Mouse (Mus musculus): ENCODE results near the gene Dmac2. TPM values are rescaled to one million over a fixed set of nuclear protein-coding genes. Genes with fewer than 3 reads are reported as not detected.

Dmac2 gene
- polyA plus RNA-seq (2012; rRNA removed; ENCODE audit: low replicate concordance), result 100 and 111 TPM in 2 replicates

DNA sequence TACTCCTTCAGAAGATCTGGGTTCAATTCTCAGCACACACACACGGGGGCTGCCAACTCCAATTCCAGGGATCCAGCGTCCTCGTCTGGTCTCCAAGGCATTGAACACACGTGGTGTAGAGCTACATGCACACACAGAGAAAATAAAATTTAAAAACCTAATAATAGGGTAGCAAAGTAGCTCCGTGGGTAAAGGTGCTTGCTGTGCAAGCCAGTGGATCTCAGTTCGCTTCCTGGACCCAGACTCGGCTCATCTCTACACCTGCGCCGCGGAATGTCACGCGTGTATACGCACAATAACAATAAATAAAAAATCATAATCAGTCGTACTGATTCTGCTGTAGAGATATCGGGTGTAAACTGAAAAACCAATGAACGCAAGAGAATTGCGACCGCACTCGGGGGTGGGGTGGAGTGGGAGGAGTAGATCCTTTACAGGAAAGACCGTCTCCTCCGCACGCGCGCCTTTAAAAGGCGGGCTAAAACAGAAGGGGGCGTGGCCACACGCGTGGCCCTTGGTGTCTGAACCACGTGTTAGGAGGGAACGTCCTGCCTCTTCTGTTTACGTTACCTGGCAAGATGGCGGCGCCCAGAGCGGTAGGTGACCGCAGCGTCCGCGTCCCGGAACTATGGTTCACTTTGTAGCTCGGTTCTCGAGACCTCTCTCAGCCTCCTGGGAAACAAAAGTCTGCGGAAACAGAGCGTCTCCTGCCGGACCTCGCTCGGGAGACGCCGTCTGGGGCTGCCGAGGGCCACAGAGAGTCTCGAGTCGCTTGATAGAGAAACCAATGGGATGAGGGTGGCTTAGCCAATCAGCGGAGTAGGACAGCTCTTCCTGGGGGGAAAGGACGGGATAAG lies at the start of gene Dmac2:
Dmac2 (plus strand) TSS at position 550 of the 857 bp plus-strand sequence.

DNA sequence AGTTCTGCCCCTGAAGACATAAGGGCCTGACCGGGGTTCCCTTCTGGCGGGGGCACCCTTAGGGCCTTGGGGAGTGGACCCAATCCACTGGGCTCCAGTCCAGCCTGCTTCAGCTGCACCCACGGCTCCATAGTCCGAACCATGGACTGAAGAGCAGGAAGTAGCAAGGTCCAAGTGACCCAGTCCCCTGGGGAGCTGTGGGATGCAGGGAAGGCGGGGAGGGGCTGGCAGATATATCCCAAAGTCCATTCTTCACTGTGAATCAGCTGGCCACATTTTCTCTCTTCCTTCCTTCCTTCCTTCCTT lies 3.6 kb upstream of the Dmac2 start, which contains the start of gene Erich4:
Erich4 (minus strand) TSS at position 187 of the 306 bp plus-strand sequence.

DNA sequence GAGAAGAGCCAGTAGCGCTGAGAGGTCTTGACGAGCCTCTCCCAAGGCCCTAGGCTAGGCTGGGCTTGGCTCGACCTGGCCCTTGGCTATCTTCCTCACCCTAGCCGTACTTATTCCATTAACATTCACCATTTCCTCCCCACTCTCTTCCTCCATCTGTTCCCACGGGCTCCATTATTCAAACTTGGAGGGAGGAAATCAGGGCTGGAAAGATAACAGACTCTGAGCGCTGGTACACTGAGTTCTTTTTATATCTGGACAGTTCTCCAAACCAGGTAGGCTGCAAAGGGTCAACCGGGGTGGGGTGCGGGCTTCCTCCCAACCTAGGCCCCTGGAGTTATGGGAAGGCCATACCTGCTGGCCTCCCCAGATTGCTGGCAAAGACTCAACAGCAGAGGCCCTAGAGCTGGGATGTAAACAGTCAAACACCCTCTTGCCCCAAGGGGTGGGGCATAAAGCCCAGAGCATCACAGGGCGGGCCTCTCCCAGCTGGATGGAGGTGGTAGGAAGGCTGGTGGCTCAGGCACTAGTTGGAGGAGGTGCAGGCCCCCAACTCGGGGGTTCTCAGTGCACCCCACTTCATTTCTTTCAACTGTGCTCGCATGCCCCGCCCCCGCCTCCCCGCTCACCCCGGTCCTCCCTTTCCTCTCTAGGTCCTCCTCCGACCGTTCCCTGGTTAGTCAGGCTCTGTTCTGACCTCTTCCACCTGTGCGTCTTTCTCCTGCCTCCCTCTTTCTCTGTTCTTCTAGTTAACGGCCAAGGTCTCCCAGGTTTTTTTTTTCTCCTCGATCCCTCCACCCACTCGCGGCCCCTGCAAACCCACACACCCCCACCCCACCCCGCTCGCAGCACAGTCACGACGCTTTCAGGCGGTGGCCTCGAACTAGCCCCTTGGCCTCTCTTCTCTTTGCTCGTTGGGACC lies 7.6 kb downstream of the Dmac2 start, which contains the start of gene B3gnt8:
B3gnt8 (plus strand) TSS at position 146 of the 922 bp plus-strand sequence.

DNA sequence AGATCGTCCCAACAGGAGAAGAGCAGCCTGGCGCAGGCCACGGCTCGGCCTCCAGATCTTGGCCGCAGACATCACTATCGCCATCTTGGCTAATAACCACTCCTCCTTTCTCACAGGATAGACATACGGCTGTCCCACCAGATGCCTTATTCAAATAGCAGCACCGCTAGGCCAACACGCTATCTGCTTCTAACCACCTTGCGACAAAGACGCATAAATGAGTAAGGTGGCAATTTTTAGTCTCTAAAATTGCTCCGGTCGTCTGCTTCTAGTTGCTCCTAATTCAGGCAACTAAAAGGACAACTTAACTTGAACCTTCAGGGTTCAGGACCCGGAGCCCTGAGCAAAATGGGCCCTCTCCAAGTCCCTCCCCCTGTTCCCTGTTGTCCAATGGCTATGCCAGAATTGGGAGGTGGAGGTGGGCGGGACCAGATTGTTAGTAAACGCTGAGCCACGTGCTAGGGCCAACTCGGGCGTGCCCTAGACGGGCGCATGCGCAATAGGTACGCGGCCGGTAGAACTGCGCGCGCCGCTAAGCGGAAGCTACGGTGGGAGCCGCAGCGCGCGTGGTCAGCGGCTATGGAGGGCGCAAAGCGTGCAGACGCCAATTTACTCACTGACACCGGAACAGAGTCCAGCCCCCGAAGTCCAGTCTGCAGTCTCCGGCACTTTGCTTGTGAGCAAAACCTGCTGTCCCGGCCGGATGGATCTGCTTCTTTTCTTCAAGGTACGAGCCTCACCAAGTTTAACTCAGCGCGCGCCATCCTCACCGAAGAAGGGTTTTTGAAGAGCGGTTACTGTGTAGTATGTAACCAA lies 39.7 kb downstream of the Dmac2 start, which contains the start of the genes Bckdha and Exosc5:
Bckdha (minus strand) TSS at position 325 of the 816 bp plus-strand sequence.
Exosc5 (plus strand) TSS at position 508 of the 816 bp plus-strand sequence.

DNA sequence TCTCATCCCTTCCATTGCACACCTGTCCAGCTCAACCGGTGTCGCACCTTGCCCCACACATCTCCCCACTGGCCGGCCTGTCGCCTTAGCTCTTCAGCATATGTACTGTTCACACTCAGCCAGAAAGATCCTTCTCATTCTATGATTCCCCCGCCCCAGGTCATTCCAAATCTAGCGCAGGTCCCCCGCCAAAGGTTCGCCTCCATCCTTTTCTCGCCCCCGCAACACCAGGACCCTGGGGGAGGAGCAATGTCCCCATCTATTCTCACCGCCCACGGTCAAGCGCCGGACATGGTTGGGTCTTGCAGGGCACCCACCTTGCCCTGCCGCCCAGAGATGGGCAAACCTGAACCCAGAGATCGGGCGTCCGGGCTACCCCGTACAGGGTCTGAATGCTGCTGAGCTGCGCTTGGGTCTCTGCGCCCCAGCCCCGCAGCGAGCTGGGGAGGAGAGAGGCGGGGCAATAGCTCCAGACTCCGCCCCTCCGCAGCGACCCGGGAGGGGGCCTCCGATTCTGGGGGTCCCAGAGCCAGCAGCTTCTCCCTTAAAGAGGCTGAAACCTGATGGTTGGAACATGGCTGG lies 55.6 kb downstream of the Dmac2 start, which contains the start of gene Tmem91:
Tmem91 (minus strand) TSS at position 448 of the 582 bp plus-strand sequence.

Other genes with a start within 250 kb of the Dmac2 start
- 1.1 TPM in 1 of 2 replicates, not detected in the other for gene Cnfn, start 249.7 kb upstream of the Dmac2 start, polyA plus RNA-seq (2012; rRNA removed; ENCODE audit: low replicate concordance)
- gene Lipe, start 220.7 kb upstream of the Dmac2 start, polyA plus RNA-seq (2012; rRNA removed; ENCODE audit: low replicate concordance), result 65.3 and 226 TPM in 2 replicates
- gene Cxcl17, start 206.5 kb upstream of the Dmac2 start, polyA plus RNA-seq (2012; rRNA removed; ENCODE audit: low replicate concordance), result 1.9 TPM in 1 of 2 replicates, not detected in the other
- 97.6 and 182 TPM in 2 replicates for gene Ceacam1, start 141.8 kb upstream of the Dmac2 start, polyA plus RNA-seq (2012; rRNA removed; ENCODE audit: low replicate concordance)
- 0.36 and 0.39 TPM in 2 replicates for gene Ceacam2, start 79.6 kb upstream of the Dmac2 start, polyA plus RNA-seq (2012; rRNA removed; ENCODE audit: low replicate concordance)
- gene Erich4, start 3.5 kb upstream of the Dmac2 start, polyA plus RNA-seq (2012; rRNA removed; ENCODE audit: low replicate concordance), result 16.9 and 32.4 TPM in 2 replicates
- gene B3gnt8, start 7.2 kb downstream of the Dmac2 start, polyA plus RNA-seq (2012; rRNA removed; ENCODE audit: low replicate concordance), result 7.3 and 9.2 TPM in 2 replicates
- gene Bckdha, start 39.6 kb downstream of the Dmac2 start, polyA plus RNA-seq (2012; rRNA removed; ENCODE audit: low replicate concordance), result 116 and 127 TPM in 2 replicates
- 73.1 and 77.3 TPM in 2 replicates for gene Exosc5, start 39.8 kb downstream of the Dmac2 start, polyA plus RNA-seq (2012; rRNA removed; ENCODE audit: low replicate concordance)
- gene Tmem91, start 55.8 kb downstream of the Dmac2 start, polyA plus RNA-seq (2012; rRNA removed; ENCODE audit: low replicate concordance), result 0.62 TPM in 1 of 2 replicates, not detected in the other
- gene B9d2, start 61.4 kb downstream of the Dmac2 start, polyA plus RNA-seq (2012; rRNA removed; ENCODE audit: low replicate concordance), result 24.5 and 29.9 TPM in 2 replicates
- 16.8 and 27.4 TPM in 2 replicates for gene Tgfb1, start 67.6 kb downstream of the Dmac2 start, polyA plus RNA-seq (2012; rRNA removed; ENCODE audit: low replicate concordance)
- gene Ccdc97, start 99.7 kb downstream of the Dmac2 start, polyA plus RNA-seq (2012; rRNA removed; ENCODE audit: low replicate concordance), result 53.5 and 61.7 TPM in 2 replicates
- 29.2 and 43.5 TPM in 2 replicates for gene Hnrnpul1, start 135.3 kb downstream of the Dmac2 start, polyA plus RNA-seq (2012; rRNA removed; ENCODE audit: low replicate concordance)
- gene Axl, start 169.3 kb downstream of the Dmac2 start, polyA plus RNA-seq (2012; rRNA removed; ENCODE audit: low replicate concordance), result 10.8 and 14.9 TPM in 2 replicates
- 58.2 and 77.3 TPM in 2 replicates for gene Cyp2s1, start 197.5 kb downstream of the Dmac2 start, polyA plus RNA-seq (2012; rRNA removed; ENCODE audit: low replicate concordance)

Data from duodenum, adult 2 months (tissue).